Mouse (Mus musculus) bone marrow, adult 2 months (tissue): ENCODE measurements around the gene Serpina5.

Source experiments
- CTCF ChIP-seq: fragments of 200-500 bp; IDR thresholded peaks from 2 replicates; pipeline ENCODE4 v1.5.1; 2011; ENCODE audit warnings: low read length, control low read depth; ENCODE audit not compliant: control insufficient read depth, insufficient read depth
- POLR2A ChIP-seq: fragments of 200-500 bp; IDR thresholded peaks from 2 replicates; pipeline ENCODE4 v1.6.1; 2011; ENCODE audit warnings: low read depth, mild to moderate bottlenecking, control low read depth, low read length, borderline replicate concordance; ENCODE audit not compliant: control insufficient read depth

DNA sequence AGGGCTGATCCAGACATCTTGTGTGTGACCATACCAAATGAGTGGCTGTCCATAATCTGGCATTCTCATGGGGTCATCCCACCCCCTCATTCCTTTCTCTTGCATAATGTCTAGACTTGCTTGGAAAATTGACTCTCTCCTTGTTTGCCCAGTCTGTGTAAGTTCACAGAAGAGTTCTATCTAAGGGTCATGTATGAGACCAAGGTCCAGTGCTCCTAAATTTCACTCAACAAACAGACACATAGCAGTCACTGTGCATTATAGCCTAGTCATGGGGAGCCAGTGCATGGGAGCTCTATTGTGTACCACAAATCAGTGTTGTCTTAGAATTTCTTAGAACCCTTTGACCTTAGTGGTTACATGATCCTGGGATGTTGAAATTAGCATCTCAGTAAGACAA is 6.0 kb downstream of the Serpina5 start:
- TF ChIP-seq CTCF, result no peak
- TF ChIP-seq POLR2A, result no peak
